Mouse (Mus musculus): ENCODE measurements around the gene Frrs1. TPM values are rescaled to one million over a fixed set of nuclear protein-coding genes. Genes with fewer than 3 reads are reported as not detected.

The Frrs1 gene
- polyA plus RNA-seq, 2 experiments: 20.5 to 30.5 TPM

DNA sequence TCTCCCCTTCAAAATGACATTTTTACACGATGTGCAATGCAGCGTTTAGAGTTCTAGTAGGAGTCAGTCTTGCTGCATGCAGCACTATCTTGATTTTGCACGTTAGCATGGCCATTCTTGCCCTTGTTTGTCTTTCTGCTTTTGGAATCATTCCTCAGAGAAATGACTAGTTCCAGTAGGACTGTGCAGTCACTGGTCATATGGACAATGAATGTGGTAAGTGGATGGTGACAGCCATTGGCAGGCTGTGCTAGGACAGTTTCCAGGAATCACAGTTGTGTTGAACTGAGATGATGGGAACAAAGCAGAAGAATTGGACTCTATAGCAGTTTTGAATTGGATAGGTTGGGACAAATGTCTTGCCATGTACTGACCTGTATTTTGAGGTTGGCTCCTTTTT, 55.7 kb downstream of the Frrs1 start:
- ATAC-seq (ENCODE audit: insufficient read depth): no peak
- Histone ChIP-seq H3K9me3 (ENCODE audit: control insufficient read depth, low read length) (no peaks in the 10 kb centered on the region), H3K27me3 (ENCODE audit: control insufficient read depth, insufficient read depth, low read length) (no peaks in the 10 kb centered on the region), H3K36me3 (replicated peaks; ENCODE audit: control insufficient read depth, insufficient read depth, low read depth) (no peaks in the 10 kb centered on the region), H3K9ac (replicated peaks) (no peak overlapping the region), H3K4me2 (ENCODE audit: low read depth) (no peak overlapping the region), H3K4me3 (ENCODE audit: insufficient read depth in 1 of 2, low read depth in 2 of 2, low read length in 2 of 2) (no peak overlapping the region), H3K27ac (no peak overlapping the region), H3K4me1 (replicated peaks; ENCODE audit: control insufficient read depth in 2 of 2, insufficient read depth in 2 of 2, low read length in 1 of 2) (no peaks in the 10 kb centered on the region)
- TF ChIP-seq CTCF (IDR thresholded peaks at IDR 0.05; ENCODE audit: low read depth): no peak
- no peak for TF ChIP-seq EP300 (IDR thresholded peaks at IDR 0.05; ENCODE audit: low read depth)
- DNase-seq (ENCODE audit: low read depth in 3 of 3, low spot score in 3 of 3): no peak
- 64% methylated on average over 3 of the region's 3 CpGs for WGBS (ENCODE audit: insufficient replicate concordance)

DNA sequence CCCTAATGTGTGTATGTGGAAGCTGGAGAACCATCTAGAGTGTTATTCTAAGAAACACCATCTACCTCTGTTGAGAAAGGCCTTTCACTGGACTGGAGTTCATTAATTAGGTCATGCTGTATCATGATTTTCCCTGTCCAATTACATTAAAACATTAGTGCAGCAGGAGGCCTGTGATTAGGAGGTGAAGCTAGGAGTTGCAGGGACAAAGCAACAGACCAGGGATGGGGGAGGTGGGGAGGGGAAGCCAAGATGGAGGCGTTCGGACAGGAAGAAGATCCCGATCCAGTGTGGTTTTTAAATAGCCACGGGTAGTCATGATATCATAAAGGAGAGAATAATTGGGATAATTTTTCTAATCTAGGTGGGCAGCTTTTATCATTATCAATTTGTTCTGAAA, 57.8 kb downstream of the Frrs1 start:
- no peak overlapping the region for H3K4me2 ChIP-seq (ENCODE audit: low read depth)
- H3K9me3 ChIP-seq (ENCODE audit: control insufficient read depth, low read length): no peaks in the 10 kb centered on the region
- ATAC-seq (ENCODE audit: insufficient read depth) (no peak), DNase-seq (ENCODE audit: low read depth in 3 of 3, low spot score in 3 of 3) (no peak)
- no peaks in the 10 kb centered on the region for H3K27me3 ChIP-seq (ENCODE audit: control insufficient read depth, insufficient read depth, low read length)
- WGBS (ENCODE audit: insufficient replicate concordance): 66% methylated on average over 4 of the region's 4 CpGs
- H3K27ac ChIP-seq: no peak overlapping the region
- no peak overlapping the region for H3K9ac ChIP-seq (replicated peaks)
- H3K4me1 ChIP-seq (replicated peaks; ENCODE audit: control insufficient read depth in 2 of 2, insufficient read depth in 2 of 2, low read length in 1 of 2): no peaks in the 10 kb centered on the region
- no peak overlapping the region for H3K4me3 ChIP-seq (ENCODE audit: insufficient read depth in 1 of 2, low read depth in 2 of 2, low read length in 2 of 2)
- no peaks in the 10 kb centered on the region for H3K36me3 ChIP-seq (replicated peaks; ENCODE audit: control insufficient read depth, insufficient read depth, low read depth)
- no peak for TF ChIP-seq CTCF (IDR thresholded peaks at IDR 0.05; ENCODE audit: low read depth)
- no peak for TF ChIP-seq EP300 (IDR thresholded peaks at IDR 0.05; ENCODE audit: low read depth)

DNA sequence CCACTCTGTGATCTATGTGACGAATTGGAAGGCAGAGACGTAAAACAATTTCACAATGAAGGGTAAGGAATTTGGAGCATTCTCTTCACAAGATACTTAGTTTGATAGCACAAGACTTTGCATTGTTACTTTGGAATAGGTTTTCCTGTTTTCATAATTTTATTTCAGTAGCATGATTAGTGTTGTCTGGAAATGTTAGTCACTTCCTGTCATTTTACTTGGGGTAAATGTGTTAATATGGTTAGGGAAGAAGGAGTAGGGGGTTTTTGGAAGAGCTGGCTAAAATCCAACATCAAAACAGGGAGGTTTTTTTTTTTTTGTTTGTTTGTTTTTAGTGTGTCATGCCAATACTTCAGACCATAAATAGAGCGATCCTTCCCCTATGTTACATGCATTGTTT, 62.3 kb downstream of the Frrs1 start:
- ATAC-seq (ENCODE audit: insufficient read depth): no peak
- Histone ChIP-seq H3K4me1 (replicated peaks; ENCODE audit: control insufficient read depth in 2 of 2, insufficient read depth in 2 of 2, low read length in 1 of 2) (no peaks in the 10 kb centered on the region), H3K27ac (no peak overlapping the region), H3K27me3 (ENCODE audit: control insufficient read depth, insufficient read depth, low read length) (no peaks in the 10 kb centered on the region), H3K9me3 (ENCODE audit: control insufficient read depth, low read length) (no peaks in the 10 kb centered on the region), H3K36me3 (replicated peaks; ENCODE audit: control insufficient read depth, insufficient read depth, low read depth) (no peaks in the 10 kb centered on the region), H3K4me2 (ENCODE audit: low read depth) (no peak overlapping the region), H3K4me3 (ENCODE audit: insufficient read depth in 1 of 2, low read depth in 2 of 2, low read length in 2 of 2) (no peak overlapping the region), H3K9ac (replicated peaks) (no peak overlapping the region)
- WGBS (ENCODE audit: insufficient replicate concordance): 54% methylated on average over 3 of the region's 3 CpGs
- TF ChIP-seq EP300 (IDR thresholded peaks at IDR 0.05; ENCODE audit: low read depth): no peak
- TF ChIP-seq CTCF (IDR thresholded peaks at IDR 0.05; ENCODE audit: low read depth): no peak
- no peak for DNase-seq (ENCODE audit: low read depth in 3 of 3, low spot score in 3 of 3)

DNA sequence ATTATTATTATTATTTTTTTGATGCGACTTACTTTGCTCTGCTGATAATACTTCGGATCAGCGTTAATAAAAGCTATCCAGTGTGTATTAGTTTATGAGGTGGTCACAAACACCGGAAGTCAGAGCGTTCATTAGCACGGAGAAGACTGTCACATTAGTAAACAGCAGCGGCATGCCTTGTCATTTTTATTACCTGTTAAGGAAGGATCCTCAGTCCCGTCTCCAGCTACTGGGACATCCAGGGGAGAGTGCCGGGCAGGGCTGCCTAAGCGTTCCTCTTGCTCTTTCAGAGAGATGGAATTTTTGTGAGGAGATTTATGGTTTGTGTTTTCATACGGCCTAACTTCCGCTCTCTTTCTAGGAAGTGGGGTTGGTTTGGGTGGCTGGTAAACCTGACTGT, 63.8 kb downstream of the Frrs1 start:
- H3K27me3 ChIP-seq (ENCODE audit: control insufficient read depth, insufficient read depth, low read length): no peaks in the 10 kb centered on the region
- no peaks in the 10 kb centered on the region for H3K36me3 ChIP-seq (replicated peaks; ENCODE audit: control insufficient read depth, insufficient read depth, low read depth)
- no peak overlapping the region for H3K4me3 ChIP-seq (ENCODE audit: insufficient read depth in 1 of 2, low read depth in 2 of 2, low read length in 2 of 2)
- ATAC-seq (ENCODE audit: insufficient read depth) (no peak), DNase-seq (ENCODE audit: low read depth in 3 of 3, low spot score in 3 of 3) (no peak)
- H3K4me1 ChIP-seq (replicated peaks; ENCODE audit: control insufficient read depth in 2 of 2, insufficient read depth in 2 of 2, low read length in 1 of 2): no peaks in the 10 kb centered on the region
- H3K9me3 ChIP-seq (ENCODE audit: control insufficient read depth, low read length): no peaks in the 10 kb centered on the region
- H3K9ac ChIP-seq (replicated peaks): no peak overlapping the region
- H3K27ac ChIP-seq: no peak overlapping the region
- TF ChIP-seq EP300 (IDR thresholded peaks at IDR 0.05; ENCODE audit: low read depth): no peak
- no peak for TF ChIP-seq CTCF (IDR thresholded peaks at IDR 0.05; ENCODE audit: low read depth)
- WGBS (ENCODE audit: insufficient replicate concordance): 67% methylated on average over 12 of the region's 12 CpGs
- H3K4me2 ChIP-seq (ENCODE audit: low read depth): no peak overlapping the region

DNA sequence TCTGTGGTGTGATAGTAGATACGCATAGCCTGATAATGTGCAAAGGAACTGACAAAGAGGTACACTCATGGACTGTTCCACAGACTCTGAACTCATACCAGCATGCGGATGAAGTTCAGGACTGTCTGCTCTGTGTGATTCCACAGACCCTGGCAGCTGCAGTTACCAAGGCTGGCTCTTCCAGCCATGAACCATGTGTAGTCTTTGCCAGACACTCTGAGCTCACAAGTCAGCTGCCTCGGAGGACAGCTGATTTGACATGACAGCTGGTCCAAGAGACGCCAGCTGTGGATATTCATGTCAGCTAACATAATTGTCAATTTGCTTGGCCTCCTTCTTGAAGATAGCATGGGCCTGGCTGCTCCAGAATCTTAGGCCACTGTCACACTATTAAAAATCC, 69.7 kb downstream of the Frrs1 start:
- WGBS (ENCODE audit: insufficient replicate concordance): 54% methylated on average over 4 of the region's 4 CpGs
- no peaks in the 10 kb centered on the region for H3K9me3 ChIP-seq (ENCODE audit: control insufficient read depth, low read length)
- H3K27me3 ChIP-seq (ENCODE audit: control insufficient read depth, insufficient read depth, low read length): no peaks in the 10 kb centered on the region
- no peak overlapping the region for H3K4me2 ChIP-seq (ENCODE audit: low read depth)
- no peak for ATAC-seq (ENCODE audit: insufficient read depth)
- no peak overlapping the region for H3K4me3 ChIP-seq (ENCODE audit: insufficient read depth in 1 of 2, low read depth in 2 of 2, low read length in 2 of 2)
- TF ChIP-seq EP300 (IDR thresholded peaks at IDR 0.05; ENCODE audit: low read depth): no peak
- TF ChIP-seq CTCF (IDR thresholded peaks at IDR 0.05; ENCODE audit: low read depth): no peak
- H3K9ac ChIP-seq (replicated peaks): no peak overlapping the region
- no peak overlapping the region for H3K27ac ChIP-seq
- no peak for DNase-seq (ENCODE audit: low read depth in 3 of 3, low spot score in 3 of 3)
- no peaks in the 10 kb centered on the region for H3K4me1 ChIP-seq (replicated peaks; ENCODE audit: control insufficient read depth in 2 of 2, insufficient read depth in 2 of 2, low read length in 1 of 2)
- no peaks in the 10 kb centered on the region for H3K36me3 ChIP-seq (replicated peaks; ENCODE audit: control insufficient read depth, insufficient read depth, low read depth)

Data from liver, embryonic 14.5 days (tissue).